ENCODE assay signal across 16 mouse cellular contexts in the genomic region with DNA sequence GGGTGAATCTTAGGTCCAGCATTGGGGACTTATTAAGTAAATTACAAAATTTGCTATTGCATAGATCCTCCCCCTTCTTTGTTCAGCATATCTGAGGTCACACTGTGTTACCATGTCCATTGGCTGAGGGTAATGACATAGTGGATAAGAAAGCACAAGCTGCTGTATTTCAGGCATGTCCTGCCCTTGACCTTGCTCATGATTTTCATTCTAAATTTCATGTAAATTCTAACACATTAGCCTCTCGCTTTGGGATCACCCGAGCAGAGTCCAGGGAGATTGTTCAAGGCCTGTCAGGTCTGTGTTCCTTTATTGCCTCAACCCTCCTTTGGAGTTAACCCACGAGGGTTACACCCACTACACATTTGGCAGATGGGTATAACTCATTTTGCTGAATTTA.
"Had no signal": no experiment of that assay in that cellular context is flagged by ENCODE, and none has a peak within 500 bp of the region (broad histone marks: within the 10 kb centered on the region; RNA-seq: fewer than 3 reads in every experiment).

No protein-coding gene starts in this region.

- DNase-seq: cerebellum, postnatal 25 days; cerebellum, postnatal 36 days; embryo, embryonic 11 days; forebrain, postnatal 0 days; gastrocnemius, adult 2 months; gastrocnemius, postnatal 10 days; gastrocnemius, postnatal 14 days; gastrocnemius, postnatal 25 days; gastrocnemius, postnatal 36 days; heart, adult 11 months; heart, adult 18-20 months; heart, adult 2 months had no signal

- ATAC-seq: forebrain, embryonic 13.5 days; forebrain, embryonic 14.5 days; forebrain, embryonic 15.5 days; forebrain, embryonic 16.5 days; forebrain, postnatal 0 days had no signal
